Mouse (Mus musculus): Measurements from ENCODE around the gene Dnajc8. TPM values are rescaled to one million over a fixed set of nuclear protein-coding genes. Genes with fewer than 3 reads are reported as not detected.
"Not testable (repeated sequence)": the region's sequence is repeated elsewhere in the genome, so short reads cannot be mapped to it uniquely, and the experiment has no call there.

The Dnajc8 gene
- polyA plus RNA-seq, 1 experiment, result 173 TPM

GRCm38 (mm10) chr4:132600465-132600864, 65.1 kb downstream of the Dnajc8 start:
- H3K4me1 ChIP-seq (ENCODE audit: control insufficient read depth, insufficient read depth, low read length), result no peaks in the 10 kb centered on the region; the same call in 1 of the 2 replicates
- no peak overlapping the region for H3K27ac ChIP-seq (ENCODE audit: control insufficient read depth, insufficient read depth, low read depth, low read length, poor library complexity)
- WGBS, result 74% methylated on average over 6 of the region's 6 CpGs

GRCm38 (mm10) chr4:132601242-132601641, 65.9 kb downstream of the Dnajc8 start:
- not testable (repeated sequence) for H3K27ac ChIP-seq (ENCODE audit: control insufficient read depth, insufficient read depth, low read depth, low read length, poor library complexity); H3K4me1 ChIP-seq (ENCODE audit: control insufficient read depth, insufficient read depth, low read length); H3K4me3 ChIP-seq (replicated peaks; ENCODE audit: control insufficient read depth, low read depth, low read length)
- 48% methylated on average over 5 of the region's 5 CpGs for WGBS

More at GRCm38 (mm10) chr4:132600465-132600864, 65.1 kb downstream of the Dnajc8 start:
- TF ChIP-seq POLR2A (IDR thresholded peaks at IDR 0.05; ENCODE audit: borderline replicate concordance, control insufficient read depth, low read depth, low read length) (no peak), CTCF (IDR thresholded peaks at IDR 0.05; ENCODE audit: control insufficient read depth, insufficient read depth, low read length) (no peak)
- H3K4me3 ChIP-seq (replicated peaks; ENCODE audit: control insufficient read depth, low read depth, low read length), result no peak overlapping the region

Other genes starting within 250 kb of the Dnajc8 start
- gene Rab42, start 232.2 kb upstream of the Dnajc8 start, polyA plus RNA-seq (2011; ENCODE audit: insufficient read depth, insufficient read length, low replicate concordance, missing spikeins), result not detected in 2 replicates
- 32.1 and 40.3 TPM in 2 replicates for gene Trnau1ap, start 206.0 kb upstream of the Dnajc8 start, polyA plus RNA-seq (2011; ENCODE audit: insufficient read depth, insufficient read length, low replicate concordance, missing spikeins)
- gene Rcc1, start 181.9 kb upstream of the Dnajc8 start, polyA plus RNA-seq (2011; ENCODE audit: insufficient read depth, insufficient read length, low replicate concordance, missing spikeins), result 48.8 and 58.7 TPM in 2 replicates
- 10.9 and 21.5 TPM in 2 replicates for gene Phactr4, start 113.1 kb upstream of the Dnajc8 start, polyA plus RNA-seq (2011; ENCODE audit: insufficient read depth, insufficient read length, low replicate concordance, missing spikeins)
- gene Med18, start 71.6 kb upstream of the Dnajc8 start, polyA plus RNA-seq (2011; ENCODE audit: insufficient read depth, insufficient read length, low replicate concordance, missing spikeins), result 9.5 and 19.3 TPM in 2 replicates
- gene Sesn2, start 25.0 kb upstream of the Dnajc8 start, polyA plus RNA-seq (2011; ENCODE audit: insufficient read depth, insufficient read length, low replicate concordance, missing spikeins), result 5.4 and 20.0 TPM in 2 replicates
- gene Atpif1, start 1.9 kb upstream of the Dnajc8 start, polyA plus RNA-seq (2011; ENCODE audit: insufficient read depth, insufficient read length, low replicate concordance, missing spikeins), result 886 and 890 TPM in 2 replicates
- gene Ptafr, start 28.5 kb downstream of the Dnajc8 start, polyA plus RNA-seq (2011; ENCODE audit: insufficient read depth, insufficient read length, low replicate concordance, missing spikeins), result 3.2 and 6.7 TPM in 2 replicates
- gene Eya3, start 103.4 kb downstream of the Dnajc8 start, polyA plus RNA-seq (2011; ENCODE audit: insufficient read depth, insufficient read length, low replicate concordance, missing spikeins), result 15.3 and 22.5 TPM in 2 replicates
- 0.52 and 2.3 TPM in 2 replicates for gene Xkr8, start 197.0 kb downstream of the Dnajc8 start, polyA plus RNA-seq (2011; ENCODE audit: insufficient read depth, insufficient read length, low replicate concordance, missing spikeins)
- gene Smpdl3b, start 221.7 kb downstream of the Dnajc8 start, polyA plus RNA-seq (2011; ENCODE audit: insufficient read depth, insufficient read length, low replicate concordance, missing spikeins), result 1.7 TPM in 1 of 2 replicates, not detected in the other
- gene Rpa2, start 232.8 kb downstream of the Dnajc8 start, polyA plus RNA-seq (2011; ENCODE audit: insufficient read depth, insufficient read length, low replicate concordance, missing spikeins), result 52.3 and 67.6 TPM in 2 replicates

Data from bone marrow, adult 2 months (tissue).